Mouse (Mus musculus): ENCODE results near the gene Spata2. TPM values are rescaled to one million over a fixed set of nuclear protein-coding genes. Genes with fewer than 3 reads are reported as not detected.

Spata2 gene
- total RNA-seq, 1 experiment from 2014 or later = 35.1 TPM

GRCm38 (mm10) chr2:167482681-167483080 lies 10.0 kb downstream of the Spata2 start:
- no peak for DNase-seq

GRCm38 (mm10) chr2:167479501-167479900 lies 13.2 kb downstream of the Spata2 start:
- no peak for DNase-seq

- no peak for DNase-seq
Measured at GRCm38 (mm10) chr2:167478128-167478527, 14.6 kb downstream of the Spata2 start.

- DNase-seq = no peak
Measured at GRCm38 (mm10) chr2:167476762-167477161, 15.9 kb downstream of the Spata2 start.

DNA sequence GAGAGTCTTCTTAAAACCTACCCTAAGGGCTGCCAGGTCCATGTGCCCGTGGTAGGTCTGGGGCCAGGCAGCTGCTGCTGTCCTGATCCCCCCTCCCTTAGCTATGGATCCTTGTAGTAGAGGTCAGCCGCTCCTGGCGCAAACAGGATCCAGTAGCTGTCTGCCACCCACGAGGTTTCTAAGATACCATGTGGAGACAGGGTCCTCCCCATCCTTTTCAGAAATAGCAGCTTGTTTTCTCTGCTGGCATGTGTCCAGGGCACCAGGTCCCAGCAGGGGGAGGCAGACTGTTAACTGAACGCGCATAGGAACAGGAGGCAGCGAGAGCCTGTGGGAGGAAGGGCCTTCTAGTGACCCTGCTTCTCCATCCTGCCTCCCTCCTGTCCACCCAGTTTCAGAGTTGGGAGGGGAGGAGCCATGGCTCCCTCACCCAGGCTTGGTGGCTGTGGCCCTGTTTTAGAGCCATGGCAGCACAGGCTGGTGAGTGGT lies 16.4 kb downstream of the Spata2 start:
- DNase-seq = peak; percentile 60

DNA sequence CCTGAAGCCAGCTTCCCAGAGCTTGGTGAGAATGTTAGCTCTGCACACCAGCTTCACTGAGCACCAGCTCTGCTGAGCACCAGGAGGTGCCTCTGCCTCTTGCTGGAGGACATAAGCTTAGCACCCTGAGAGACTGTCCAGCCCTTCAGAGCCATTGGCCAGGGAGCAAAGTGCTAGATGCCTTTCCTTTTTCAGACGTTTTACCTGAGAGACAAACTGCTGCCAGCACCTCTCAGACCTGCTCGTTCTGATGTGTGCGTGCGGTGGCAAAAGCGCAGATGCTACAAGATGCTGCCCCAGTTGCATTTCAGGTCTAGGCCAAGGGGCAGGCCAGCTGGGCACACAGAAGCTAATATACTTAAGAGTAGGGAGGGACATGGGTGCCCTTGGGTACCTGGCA lies 17.1 kb downstream of the Spata2 start:
- DNase-seq = no peak

DNA sequence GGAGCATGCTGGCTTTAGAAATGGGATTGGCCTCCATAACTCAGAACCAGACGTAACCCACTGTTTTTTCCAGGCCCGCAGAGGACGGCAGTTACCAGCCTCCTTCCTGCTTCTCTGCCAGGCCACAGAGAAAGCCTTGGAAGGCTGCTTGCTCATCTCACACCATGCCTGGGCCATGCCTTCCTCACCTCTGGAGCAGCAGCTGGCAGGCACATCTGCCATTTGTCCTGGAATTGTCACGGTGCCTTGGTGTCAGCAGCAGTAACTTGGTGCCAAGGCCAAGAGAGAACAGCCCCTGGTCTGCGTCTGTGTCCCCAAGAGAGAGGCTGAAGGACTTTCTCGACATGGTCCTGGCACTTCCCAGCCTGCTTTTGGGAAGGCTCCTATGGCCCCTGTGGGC lies 18.5 kb downstream of the Spata2 start:
- no peak for DNase-seq

DNA sequence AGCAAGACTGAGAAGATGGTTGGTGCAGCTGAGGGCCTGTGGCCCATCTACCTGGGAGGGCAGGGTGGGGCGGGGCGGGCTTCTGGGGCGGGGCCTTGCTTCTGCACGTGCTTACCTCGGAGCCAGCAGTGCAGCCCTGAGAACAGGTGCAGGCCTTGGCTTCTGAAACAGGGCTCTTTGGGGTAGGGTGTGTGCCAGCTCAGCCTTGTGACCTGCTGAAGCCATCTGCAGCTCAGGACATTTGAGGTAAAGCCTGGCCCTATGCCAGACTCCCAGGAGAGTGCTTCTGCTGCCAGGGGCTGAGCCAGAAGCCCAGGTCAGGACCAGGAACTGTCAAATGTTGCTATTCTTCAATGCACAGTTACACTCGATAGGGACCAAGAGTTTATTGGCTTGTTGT lies 21.1 kb downstream of the Spata2 start:
- no peak for DNase-seq

- DNase-seq = no peak
Measured at GRCm38 (mm10) chr2:167470611-167471010, 22.1 kb downstream of the Spata2 start.

DNA sequence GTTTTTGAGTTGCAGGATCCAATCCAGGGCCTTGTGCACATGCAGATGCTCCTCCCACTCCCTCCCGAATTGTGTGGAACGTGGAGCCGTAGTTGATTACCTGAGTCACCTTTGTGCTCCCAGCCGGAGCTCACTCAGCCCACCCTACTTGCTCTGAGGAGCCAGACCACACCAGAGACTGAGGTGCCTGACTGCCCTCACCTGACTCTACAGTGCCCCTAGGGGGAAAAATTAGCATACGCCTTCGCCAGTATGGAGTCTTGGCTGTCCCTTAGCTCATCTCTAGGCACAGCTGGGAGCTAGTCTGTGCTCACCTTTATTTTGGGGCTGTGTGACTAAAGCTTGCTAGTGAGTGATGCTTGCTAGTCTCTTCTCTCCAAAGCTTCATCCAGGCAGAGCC lies 24.2 kb downstream of the Spata2 start:
- DNase-seq = no peak

- no peak for DNase-seq
Measured at GRCm38 (mm10) chr2:167467214-167467613, 25.5 kb downstream of the Spata2 start.

- no peak for DNase-seq
Measured at GRCm38 (mm10) chr2:167465951-167466350, 26.7 kb downstream of the Spata2 start.

GRCm38 (mm10) chr2:167463802-167464201 lies 28.9 kb downstream of the Spata2 start:
- no peak for DNase-seq

GRCm38 (mm10) chr2:167462954-167463353 lies 29.7 kb downstream of the Spata2 start:
- DNase-seq = peak; percentile 76

- DNase-seq = no peak
Measured at GRCm38 (mm10) chr2:167459071-167459865, 33.4 kb downstream of the Spata2 start.

DNA sequence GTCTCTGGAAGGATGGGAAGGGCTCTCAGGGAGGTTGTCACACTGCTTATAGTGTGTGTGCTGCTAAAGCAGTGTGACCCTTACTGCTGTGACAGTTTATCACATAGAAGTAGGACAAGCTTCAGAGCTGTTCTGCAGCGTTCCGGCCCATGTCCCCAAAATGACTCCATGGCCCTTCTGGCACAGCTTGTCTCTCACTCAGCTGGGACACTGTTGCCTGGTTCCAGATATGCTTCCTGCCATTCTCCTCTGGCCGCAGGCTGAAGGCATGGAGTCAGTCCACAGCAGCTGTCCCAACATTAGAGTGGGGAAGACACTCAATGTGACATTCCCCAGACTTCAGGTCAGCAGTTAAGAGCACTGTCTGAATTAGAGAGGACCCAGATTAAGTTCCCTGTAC lies 34.1 kb downstream of the Spata2 start:
- DNase-seq = no peak

DNA sequence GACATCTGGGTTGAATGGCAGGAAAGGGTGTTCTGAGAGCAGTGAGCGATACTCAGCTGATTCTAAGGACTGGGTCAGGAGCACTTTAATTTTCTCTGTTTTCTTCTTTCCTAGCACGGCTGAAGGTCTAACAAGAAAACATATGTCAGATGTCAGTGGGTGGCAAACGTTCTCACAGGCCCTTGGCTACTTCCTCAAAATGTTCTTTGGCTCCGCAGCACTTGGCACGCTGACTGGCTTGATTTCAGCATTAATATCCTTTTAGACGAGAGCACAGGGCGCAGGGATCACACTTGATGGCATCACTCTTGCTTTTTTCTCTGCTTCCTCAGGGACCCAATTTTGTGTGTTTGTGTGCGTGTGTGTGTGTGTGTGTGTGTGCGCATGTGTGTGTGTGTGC lies 35.5 kb downstream of the Spata2 start:
- DNase-seq = no peak

DNA sequence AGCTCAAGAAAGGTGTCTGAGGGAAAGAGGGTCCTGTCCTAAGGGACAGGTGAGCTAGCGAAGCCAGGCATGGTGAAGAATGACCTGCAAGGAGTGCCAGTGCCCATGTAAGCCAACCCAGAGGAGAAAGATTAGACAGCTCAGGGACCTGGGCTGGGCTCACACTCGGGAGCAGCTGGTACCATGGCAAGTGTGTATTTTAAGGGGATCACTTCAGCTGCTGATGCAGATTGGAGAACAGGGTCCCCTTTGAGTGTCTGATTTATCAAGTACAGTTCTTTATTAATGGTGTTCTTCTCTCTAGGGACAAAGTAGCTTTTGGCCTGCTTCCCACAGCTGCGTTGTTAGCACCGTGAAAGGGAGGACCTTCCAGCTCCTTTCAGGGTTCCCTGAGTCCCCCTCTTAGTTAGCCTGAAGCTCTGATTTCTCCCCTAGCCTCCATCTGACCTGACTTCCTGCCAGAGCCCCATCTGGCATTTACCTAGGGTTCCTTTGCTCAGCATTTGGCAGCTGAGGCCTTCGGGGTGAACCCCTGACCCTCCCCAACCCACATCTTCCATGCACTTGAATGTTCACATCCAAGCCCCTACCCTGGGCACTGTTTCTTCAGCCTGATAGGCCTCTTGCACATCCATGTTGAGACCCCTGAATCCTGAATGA lies 36.2 kb downstream of the Spata2 start:
- DNase-seq = no peak

GRCm38 (mm10) chr2:167453814-167454213 lies 38.9 kb downstream of the Spata2 start:
- no peak for DNase-seq

DNA sequence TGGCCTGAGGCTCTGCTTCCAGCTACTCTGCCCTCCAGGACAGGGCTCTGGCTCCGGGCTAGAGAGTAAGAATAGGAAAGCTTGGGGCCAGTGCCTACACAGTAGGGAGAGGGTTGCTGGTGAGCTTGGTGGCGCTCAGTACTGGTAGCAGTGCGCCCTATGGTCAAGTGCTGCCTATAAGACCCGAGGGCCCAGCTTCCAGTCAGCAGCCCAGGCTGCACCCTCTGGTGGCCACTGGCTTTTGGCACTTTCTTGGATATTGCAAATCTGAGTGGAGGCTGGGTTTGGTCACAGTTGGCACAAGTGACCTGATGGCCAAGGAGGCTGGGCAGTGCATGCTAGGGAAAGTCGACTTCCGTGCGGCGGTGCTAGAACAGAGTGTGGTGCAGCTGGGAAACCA lies 42.0 kb downstream of the Spata2 start:
- DNase-seq = peak; percentile 22

DNA sequence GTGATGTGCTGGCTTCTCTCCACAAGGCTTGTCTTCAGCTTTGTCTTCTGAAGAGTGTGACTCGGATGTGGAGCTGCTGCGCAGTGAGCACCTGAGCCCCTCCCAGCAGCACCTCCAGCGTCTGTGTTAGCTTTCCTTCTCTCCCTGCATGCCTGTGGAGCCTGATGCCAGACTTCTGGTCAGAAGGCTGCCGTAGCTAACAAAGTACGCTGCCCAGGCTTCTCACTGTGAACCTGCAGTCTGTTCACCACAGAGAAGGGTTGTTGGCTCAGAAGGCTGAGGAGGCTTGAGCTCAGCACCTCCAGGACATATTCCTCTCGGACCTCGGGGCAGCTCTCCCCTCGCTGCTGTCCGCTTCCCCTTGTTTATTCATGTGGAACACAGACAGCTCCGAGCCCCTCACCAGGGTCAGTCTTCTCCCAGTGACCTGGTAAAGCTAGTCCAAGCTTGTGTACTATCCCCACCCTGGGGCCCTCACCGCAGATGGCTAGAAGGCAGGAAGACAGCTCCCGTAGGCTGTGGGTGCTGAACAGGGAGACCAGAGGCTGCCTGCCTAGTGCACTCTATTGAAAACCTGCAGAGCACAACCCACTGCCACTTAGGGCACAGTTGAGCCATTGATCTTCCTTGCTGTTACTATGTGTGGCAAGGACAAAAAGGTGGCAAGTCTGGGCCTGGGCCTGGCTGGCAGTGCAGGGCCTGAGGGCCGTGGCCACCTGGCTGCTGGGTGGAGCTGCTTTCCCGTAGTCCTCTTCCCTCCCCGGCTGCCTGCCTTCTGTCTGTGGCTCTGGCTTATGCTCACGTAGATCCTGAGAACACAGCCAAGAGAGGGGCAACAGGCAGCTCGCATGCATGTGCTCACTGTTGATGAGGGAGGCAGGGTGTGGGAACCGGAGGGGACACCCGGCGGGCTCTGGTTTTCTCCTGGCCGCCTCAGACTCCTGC lies 43.1 kb downstream of the Spata2 start:
- DNase-seq = no peak

- no peak for DNase-seq
Measured at GRCm38 (mm10) chr2:167447629-167448028, 45.1 kb downstream of the Spata2 start.

- DNase-seq = no peak
Measured at GRCm38 (mm10) chr2:167447207-167447606, 45.5 kb downstream of the Spata2 start.
